Mouse (Mus musculus): ENCODE data around the gene Slc39a10. TPM values are rescaled to one million over a fixed set of nuclear protein-coding genes. Genes with fewer than 3 reads are reported as not detected.

The Slc39a10 gene
- total RNA-seq, 2 experiments from 2014 or later, result 3.7 to 4.0 TPM

DNA sequence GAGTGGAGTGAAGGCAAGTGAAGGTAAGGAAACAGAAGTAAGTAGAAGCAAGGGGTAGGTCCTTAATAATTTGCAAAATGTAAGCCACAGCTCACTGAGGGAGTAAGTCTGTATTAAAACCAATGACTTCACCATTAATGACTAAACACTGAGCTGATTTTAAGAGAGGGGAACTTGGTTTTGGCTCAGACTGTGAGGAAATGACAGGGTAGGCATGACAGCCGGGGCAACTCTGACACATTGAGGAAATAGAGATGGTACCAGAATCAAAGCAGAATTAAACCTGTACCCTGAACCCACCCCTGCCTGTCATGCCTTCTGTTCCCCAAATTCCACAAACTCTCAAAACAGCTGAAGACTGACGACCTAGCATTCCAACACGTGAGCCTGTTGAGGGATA, 18.9 kb downstream of the Slc39a10 start:
- no peak for DNase-seq

DNA sequence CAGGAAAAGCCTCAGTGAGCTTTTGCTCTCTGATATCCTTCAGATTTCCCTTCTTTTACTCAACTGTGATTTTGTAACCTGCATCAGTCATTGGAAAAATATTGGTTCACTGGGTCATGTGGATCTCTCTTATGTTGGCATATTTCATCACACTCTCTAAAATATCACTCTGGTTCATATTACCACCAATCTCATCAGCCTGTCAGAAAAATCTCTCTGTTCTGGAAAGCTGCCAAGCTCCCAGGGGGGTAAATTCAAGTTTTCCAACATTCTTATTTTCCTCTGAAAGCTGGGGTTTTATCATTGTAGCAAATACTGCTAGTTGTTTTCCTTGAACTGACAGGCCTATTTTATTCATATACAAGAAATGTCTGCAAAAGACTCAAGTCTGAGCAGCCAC, 22.9 kb downstream of the Slc39a10 start:
- DNase-seq, result no peak
- intact Hi-C loops (cut with DNase I), result no loop called here

More for the DNA sequence above, 18.9 kb downstream of the Slc39a10 start:
- intact Hi-C loops (cut with DNase I), result no loop called here

DNA sequence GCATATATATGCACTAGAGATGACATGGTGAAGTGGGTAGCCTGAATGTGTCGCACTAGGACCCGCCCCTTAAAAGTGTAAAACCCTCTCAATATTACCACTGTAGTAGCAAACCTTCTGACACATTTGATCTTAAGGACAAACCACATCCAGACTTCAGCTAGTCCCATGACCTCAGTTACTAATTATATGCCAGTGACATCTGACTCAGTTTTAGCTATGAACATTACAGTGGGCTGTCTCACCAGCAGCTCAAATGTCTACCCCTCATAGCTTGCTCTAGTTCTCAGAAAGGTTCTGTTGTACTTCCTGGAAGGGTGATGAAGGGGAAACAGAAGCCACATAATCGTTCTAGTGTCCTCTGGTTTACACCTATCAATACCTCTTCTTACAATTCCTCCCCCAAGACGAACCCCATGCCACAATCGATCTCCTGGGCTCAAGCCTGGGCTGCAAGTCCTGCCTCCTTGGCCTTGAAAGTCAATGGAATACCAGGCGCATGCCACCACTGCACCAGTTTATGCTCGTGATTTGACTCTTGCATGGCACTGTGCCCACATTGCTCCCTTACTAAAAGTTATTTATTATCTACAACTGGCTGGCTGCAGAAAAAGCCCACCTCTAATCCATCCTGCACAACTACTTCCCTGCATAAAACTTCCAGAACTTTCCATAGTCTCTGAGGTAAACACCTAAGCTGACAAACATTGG, 28.3 kb downstream of the Slc39a10 start:
- no peak for DNase-seq
- intact Hi-C loops (cut with DNase I), result no loop called here

DNA sequence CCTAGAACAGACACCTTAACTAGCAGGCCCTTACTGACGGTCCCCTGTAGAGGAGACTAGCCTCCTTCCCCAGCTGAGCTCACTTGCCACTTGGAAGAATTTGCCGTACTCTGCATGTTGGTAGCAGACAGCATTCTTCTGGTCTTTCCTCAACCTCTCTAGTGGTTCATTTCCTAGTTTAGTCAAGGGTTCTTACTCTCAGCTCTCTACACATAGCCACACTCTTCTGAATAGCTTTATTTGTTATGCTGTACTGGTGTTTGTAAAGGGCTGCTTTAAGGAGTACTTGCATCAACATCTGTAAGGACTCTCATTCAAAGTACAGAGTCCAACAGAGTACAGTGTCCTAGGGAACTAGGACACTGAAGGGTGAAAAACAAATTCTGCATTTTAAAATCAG, 29.2 kb downstream of the Slc39a10 start:
- intact Hi-C loops (cut with DNase I), result no loop called here
- DNase-seq, result no peak

DNA sequence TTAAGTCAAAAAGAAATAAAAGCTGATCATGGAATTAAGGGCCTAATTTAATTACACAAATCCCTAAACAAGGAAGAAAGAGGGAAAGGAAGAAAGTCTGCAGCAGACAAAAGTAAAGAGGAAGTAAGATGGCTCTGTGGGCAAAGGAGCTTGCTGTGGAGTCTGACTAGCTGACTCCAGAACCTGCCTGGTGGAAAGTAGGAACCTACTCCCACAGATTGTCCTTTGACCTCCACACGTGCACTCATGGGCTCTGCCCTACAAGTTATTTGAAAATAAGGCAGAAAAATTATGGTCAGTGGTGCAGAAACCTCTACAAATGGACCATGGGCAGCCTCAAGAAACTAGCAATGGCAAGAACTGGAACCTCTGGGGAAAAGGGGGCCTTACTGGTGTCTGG, 32.6 kb downstream of the Slc39a10 start:
- intact Hi-C loops (cut with DNase I), result no loop called here
- no peak for DNase-seq

DNA sequence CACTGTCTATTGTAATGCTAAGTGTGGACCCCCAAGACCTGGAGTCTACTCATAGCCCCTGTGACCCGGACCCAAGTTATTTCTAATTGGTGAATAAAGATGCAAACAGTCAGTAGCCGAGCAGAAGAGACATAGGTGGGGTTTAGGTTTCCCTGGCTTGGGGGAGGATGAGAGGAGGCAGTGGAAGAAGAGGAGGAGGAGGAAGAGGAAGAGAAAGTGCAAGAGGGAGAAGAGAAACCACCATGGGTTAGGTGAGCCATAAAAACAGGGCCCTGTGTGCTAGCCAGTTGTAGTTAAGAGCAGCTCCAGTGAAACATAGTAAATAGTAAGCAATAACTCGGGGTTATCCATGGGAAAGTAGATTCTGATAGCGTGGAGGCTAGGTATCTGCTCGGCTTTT, 34.1 kb downstream of the Slc39a10 start:
- no peak for DNase-seq
- intact Hi-C loops (cut with DNase I), result no loop called here

DNA sequence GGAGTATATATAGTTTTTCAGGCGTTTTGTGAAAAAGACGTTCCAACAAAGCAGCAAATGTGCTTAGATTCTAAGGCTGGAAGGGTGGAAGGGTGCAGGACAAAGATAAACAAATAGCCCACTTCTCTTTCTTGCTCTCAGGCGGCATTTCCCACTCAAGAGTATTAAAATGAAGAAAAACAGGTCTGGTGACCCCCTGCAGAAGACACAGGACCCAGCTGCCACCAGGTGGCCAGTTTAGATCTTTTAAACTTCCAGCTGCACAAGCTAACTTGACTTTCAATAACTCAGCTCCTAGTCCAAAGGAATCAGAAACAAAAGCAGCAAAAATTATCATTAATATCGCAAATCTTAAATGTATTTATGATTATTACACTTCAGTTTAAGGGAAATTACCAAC, 36.2 kb downstream of the Slc39a10 start:
- intact Hi-C loops (cut with DNase I), result no loop called here

DNA sequence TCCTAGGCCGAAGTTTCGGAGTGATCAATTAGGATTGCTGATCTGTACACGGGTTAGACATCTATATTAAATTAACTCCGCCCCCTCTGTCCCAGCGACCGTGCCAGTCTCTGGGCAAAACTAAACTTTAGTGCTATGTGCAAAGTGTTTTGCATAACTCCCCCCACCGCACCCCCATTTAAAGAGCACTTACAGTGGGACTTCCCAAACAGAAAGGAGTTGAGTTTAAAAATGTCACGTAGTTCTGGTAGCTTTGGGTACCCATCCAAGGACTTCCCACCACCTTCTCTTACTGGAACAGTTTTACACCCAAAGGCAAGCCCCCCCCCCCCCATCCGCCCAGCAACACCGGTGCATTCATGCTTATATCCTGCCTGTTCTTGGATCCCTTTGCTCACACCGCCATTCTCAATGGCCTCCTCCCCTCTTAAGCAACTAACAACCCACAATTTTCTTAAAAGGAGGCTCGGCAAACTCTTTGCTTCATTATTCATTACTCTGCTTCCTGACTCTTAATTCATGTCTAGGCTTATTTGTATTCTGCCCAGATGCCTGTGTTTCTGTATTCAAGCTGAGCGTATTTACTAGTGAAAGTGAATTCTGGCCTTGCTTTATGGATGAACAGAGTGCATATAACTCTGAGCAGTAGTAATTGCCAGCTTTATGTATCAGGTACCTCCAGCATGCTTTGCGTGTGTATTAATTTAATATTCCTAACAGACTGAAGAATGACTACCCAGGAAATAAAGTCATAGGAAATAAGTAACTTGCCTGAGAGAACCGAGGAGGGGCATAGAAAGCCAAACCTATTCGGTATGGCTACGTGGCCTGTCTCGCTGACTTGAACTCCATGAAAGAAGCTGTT, 38.4 kb downstream of the Slc39a10 start:
- intact Hi-C loops (cut with DNase I), result no loop called here
- DNase-seq, result no peak

More for the DNA sequence above, 36.2 kb downstream of the Slc39a10 start:
- no peak for DNase-seq

DNA sequence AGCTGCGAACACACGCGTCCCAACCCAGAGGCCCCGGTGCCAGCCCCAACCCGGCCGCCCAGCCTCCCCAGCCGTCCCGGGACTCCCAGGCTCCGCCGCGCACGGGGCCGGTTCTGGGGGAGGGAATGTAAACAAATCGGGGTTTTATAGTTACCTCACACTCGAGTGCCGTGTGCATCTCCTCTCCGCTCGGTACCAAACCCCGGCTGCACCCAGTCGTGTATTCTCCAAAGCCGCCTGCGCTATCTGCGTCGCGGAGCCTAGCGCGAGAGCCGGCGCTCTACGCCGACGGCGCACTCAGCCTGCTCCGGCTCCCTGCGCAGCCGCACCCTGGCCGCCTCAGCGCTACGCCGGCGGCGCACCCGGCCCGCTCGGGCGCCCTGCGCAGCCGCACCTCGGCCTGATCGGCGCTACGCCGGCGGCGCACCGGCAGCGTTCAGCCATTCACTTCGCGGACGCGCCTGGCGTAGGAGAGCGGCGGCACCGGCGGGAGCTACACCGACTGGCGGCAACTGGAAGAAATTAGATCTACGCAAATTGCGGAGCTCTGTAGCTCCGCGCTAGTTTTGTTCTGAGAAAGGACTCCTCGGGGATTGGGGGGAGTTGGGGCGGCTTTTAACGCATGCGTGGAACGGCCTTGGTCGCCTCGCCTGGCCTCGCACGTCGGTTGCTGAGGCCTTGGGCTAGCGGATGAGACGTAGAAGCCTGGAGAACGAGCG, 39.2 kb downstream of the Slc39a10 start:
- intact Hi-C loops (cut with DNase I), result no loop called here

DNA sequence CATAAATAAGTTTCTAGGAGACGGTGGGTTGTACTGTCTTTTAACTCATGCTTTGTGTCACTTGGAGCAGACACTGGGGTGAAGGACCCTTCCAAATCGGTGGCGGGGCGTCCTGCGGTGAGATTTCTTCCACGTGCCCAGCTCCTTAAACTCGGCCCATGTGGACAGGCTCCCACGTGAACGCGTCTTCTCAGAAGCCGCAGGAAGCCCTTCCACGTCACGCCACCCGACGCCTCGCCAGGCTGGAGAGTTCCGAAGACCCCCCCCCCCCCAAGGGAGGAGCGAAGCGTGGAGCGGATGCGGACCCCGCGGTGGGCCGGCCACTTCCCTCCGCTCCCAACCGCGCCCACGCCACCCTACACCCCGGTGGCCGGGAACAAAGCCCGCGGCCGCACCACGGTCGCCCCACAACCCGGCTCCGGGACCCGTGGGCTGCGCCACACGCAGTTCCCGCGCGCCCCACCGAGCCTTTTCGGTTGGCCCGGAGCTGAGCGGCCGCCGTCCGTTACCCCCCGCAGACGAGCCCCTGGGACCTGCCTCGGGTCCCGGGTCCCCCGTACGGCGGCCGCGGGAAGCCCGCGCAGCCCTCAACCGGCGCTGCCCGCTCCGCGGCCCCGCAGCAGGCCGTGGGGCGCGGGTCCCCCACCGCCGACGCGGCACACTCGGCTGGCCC, 39.9 kb downstream of the Slc39a10 start:
- peak in 1 of 2 experiments; percentile 47 for DNase-seq
- intact Hi-C loops (cut with DNase I), result no loop called here

More for the DNA sequence above, 39.2 kb downstream of the Slc39a10 start:
- DNase-seq, result peak; percentile 92 to 98

DNA sequence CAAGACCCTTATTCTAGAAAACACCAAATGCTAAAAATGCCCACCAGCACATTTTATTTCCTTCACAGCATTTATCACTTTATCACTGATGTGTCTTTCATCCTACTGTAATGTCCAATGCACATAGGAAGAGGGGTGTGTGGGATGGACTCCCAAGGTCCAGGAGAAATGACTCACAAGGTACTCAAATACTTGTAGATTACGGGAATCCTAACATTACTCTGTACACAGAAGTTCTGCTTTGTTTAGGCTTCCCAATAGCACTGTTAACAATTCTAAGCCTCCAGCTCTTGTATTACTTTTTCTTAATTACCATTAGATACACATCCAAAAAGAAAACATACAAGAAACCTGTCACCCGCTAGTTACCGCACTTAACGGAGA, 40.4 kb downstream of the Slc39a10 start:
- intact Hi-C loops (cut with DNase I), result no loop called here

DNA sequence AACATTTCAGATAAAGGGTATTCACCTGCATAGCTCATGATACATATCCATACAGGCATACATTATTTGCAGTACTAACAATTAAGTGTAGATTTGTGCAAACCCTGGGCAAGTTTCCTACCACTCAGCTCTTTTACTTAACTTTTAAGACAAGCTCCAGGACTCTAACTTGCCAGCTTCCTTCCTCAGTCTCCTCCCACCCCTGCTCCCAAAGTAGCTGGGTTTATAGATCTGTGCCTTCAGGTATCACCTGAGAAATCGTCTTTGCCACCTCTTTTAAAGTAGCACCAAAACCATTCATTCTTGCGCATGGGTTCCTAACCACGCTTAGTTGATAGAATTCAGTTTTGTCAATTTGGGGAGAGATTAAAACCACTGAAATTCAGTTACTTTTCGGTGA, 41.1 kb downstream of the Slc39a10 start:
- intact Hi-C loops (cut with DNase I), result loop anchor here (2.0 kb wide), 1 partner anchor 119 kb away; no protein-coding TSS in a partner anchor
- no peak for DNase-seq

More for the DNA sequence above, 40.4 kb downstream of the Slc39a10 start:
- no peak for DNase-seq

DNA sequence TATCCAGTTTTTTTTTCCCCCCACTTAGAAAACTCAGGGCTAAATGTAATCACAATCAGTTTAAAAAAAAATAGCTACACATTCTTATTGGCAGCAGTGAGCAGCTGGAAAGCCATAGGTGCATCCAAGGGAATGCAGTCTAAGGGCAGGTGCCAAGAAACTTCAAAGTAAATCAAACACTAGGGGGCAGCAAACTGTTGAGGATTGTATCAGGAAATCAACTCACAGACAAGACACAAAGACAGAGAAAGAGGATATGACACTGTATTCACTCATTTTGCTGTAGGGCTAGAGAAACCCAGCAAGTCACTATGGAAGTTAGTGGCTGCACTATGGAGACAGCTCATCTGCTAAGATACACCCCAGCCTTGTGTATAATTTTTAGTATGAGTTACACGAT, 42.9 kb downstream of the Slc39a10 start:
- intact Hi-C loops (cut with DNase I), result loop anchor here (2.0 kb wide), 1 partner anchor 121 kb away; no protein-coding TSS in a partner anchor

DNA sequence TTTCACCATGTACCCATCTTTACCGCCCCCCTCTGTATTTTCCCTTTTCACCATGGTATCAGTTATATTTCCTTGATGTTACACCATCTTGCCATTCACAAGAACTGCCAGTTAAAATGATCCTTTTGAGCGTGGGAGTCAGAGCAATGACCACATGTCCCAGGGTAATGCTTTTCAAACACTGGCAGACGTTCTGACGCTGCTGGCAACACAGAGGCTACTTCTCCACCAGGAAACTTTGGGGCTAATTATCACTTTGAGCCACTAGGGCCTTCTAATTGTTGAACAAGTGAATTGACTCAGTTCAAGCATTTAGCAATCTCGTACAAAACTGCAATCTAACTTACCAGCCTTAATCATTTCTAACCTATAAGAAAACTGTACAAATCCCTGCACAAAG, 47.4 kb downstream of the Slc39a10 start:
- intact Hi-C loops (cut with DNase I), result no loop called here
- DNase-seq, result no peak

More for the DNA sequence above, 42.9 kb downstream of the Slc39a10 start:
- DNase-seq, result peak in 1 of 2 experiments; percentile 27

DNA sequence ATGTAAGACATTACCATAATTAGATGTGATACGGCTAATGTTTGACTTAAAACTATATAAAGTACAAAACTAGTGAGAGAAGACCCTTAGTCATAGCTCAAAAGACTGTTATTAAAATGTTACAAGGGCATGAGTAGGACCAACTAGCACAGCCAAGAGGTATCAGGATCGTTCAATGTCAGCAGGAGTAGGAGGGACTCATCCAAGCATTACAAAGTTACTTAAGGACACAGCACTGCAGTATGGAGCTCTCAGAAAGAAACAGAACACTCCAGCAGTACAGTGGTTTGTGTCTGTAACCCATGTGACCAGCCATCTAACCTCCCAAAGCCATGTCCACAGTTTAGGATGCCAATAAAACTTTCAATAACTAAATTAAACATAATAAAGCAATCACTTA, 48.4 kb downstream of the Slc39a10 start:
- intact Hi-C loops (cut with DNase I), result no loop called here
- DNase-seq, result no peak

DNA sequence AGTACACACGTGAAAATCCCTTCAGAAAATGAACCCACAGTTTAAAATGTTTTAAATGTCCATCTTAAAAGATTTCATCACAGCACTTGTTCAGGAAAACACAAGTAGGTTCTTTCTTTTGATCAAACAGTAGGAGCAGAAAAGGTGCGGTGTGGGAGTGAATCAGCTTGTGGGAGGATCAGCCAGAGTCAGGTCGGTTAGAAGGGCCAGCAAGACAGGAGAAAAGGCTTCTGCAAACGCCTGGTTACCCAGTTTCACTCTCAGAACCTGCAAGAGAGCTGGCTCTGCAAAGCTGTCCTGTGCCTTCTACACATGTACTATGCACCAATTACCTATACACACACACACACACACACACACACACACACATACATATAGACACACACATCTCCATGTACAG, 49.2 kb downstream of the Slc39a10 start:
- intact Hi-C loops (cut with DNase I), result no loop called here
- no peak for DNase-seq

DNA sequence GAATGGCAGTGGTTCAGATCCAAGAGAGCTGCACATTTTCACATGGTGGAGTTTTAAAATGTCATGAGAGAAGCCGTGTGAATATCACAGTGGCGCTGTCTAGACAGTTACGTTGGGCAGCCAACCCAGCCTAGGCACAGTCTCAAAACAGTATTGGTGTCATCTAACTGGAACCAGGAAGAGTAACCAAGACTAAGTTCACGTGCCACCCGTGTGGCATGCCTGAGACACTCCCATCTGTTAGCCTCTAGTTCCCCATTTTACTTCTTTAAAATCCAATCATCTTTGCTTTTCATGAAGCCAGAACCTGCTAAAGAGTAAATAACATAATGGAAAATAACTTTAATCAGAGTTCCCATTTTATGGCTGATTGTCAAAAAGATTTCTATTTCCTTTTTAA, 60.7 kb downstream of the Slc39a10 start:
- no peak for DNase-seq
- intact Hi-C loops (cut with DNase I), result no loop called here

DNA sequence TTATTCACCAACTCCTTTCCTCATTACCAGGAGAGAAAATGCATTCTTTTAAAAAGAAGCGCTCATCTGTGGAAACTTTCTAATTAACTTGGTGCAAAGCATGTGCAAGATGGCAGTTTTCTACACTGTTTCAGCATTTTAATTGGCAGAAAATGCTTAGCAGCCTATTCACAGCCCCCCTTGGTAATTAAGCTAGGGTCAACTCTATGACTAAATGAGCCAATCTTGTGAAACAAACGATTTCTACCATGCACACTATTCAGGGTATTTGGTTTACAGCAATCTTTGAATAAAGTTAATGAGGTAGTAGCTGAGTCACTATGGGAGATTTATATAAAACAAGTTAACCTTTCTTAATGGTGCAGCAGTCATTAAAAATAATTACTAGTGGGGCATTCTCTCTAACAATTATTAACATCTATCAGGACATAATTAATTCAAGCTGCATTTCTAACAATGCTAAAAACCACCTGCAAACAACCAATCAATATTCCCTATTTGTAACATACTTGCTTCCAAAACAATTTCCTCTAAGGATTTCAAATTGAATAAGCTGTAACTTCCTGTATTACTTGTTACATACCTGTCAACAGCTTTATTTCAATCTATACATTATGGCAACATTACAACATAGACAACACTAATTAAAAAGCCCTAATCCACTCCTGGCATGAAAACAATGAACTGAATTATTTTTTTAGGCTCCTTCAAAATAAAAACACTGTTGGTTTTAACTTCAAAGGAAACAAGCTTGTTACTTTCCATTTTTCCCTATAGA, 62.4 kb downstream of the Slc39a10 start:
- no peak for DNase-seq
- intact Hi-C loops (cut with DNase I), result no loop called here

DNA sequence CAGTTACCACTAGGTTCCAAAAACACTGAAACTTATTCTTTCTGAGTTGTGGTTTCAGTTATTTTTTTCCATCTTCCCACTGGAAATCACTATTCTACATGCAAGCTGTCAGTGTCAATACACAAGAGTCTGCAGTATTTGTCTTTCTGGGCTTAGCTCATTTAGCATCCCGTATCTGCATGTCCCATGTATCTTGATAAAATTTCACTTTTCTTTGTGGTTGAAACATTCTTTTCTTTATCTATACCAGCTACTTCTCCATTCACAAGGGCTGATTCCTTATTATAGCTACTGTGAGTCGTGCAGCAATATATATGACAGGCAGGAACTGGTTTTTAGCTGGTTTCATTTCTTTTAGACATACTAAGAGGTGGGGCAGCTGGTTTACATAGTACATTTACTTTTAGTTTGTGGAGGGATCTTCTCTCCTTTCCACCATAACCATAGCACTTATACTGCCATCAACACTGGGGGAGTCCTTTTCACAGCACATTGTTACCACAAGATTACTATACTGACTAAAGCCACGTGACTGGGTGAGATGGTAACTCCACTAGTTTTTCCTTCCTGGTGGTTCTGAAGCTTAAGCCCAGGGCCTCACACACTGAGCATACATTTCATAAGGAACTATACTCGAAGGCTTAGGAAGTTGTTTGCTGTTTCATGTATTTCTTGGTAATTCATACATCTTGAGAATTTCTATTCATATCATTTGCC, 70.2 kb downstream of the Slc39a10 start:
- intact Hi-C loops (cut with DNase I), result no loop called here
- DNase-seq, result no peak

Data from gastrocnemius, postnatal 36 days (tissue).